Mouse (Mus musculus): ENCODE data around the gene Crtc2. TPM values are rescaled to one million over a fixed set of nuclear protein-coding genes. Genes with fewer than 3 reads are reported as not detected.
"Not testable (repeated sequence)": the region's sequence is repeated elsewhere in the genome, so short reads cannot be mapped to it uniquely, and the experiment has no call there.

The Crtc2 gene
- polyA plus RNA-seq, 1 experiment from 2014 or later: 9.8 TPM

DNA sequence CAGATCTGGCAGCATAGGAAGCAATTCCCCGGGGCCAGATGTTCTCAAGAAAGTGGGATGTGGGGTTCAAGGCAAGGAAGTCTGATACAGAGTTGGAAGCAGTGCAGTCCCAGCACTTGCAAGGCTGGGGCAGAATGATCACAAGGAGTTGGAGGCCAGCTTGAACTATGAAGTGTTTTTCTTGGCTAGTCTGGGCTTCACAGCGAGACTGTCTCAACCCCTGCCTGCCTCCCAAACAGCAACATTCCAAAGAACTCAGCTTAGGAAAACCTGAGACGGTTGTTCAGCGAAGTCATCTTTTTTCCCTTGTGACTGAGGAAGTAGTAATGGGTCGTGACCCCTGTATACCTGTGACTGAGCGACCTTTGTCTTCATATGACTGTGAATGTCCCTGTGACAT lies 3.2 kb upstream of the Crtc2 start:
- ATAC-seq (ENCODE audit: low FRiP score) (no peak), DNase-seq (ENCODE audit: low spot score) (no peak)
- Histone ChIP-seq H3K27ac (ENCODE audit: low read depth, low read length) (no peak overlapping the region), H3K27me3 (ENCODE audit: control insufficient read depth, insufficient read depth, low read length) (no peaks in the 10 kb centered on the region), H3K36me3 (ENCODE audit: control insufficient read depth, insufficient read depth, low read length) (no peaks in the 10 kb centered on the region), H3K4me3 (ENCODE audit: low read depth, low read length) (no peak overlapping the region), H3K9ac (ENCODE audit: low read depth, low read length) (no peak overlapping the region), H3K4me2 (replicated peaks; ENCODE audit: low read depth, low read length) (no peak overlapping the region), H3K9me3 (ENCODE audit: control insufficient read depth, low read length) (no peaks in the 10 kb centered on the region), H3K4me1 (replicated peaks; ENCODE audit: control insufficient read depth, insufficient read depth, low read length) (peaks cover 11% of the 10 kb centered on the region)
- 90% methylated on average over 6 of the region's 6 CpGs for WGBS

DNA sequence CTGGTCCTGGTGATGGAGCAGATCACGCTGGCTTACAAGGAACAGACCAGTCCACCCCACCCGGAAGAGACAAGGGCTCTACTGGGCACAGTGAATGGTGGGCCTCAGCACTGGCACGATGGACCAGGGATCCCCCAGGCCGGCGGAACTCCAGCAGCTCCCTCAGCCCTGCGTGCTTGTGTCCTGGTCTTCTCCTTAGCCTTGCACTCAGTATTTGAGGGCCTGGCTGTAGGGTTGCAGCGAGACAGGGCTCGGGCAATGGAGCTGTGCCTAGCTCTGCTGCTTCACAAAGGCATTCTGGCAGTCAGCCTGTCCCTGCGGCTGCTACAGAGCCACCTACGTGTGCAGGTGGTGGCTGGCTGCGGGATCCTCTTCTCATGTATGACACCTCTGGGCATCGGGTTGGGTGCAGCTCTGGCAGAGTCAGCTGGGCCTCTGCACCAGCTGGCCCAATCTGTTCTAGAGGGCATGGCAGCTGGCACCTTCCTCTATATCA lies 2.2 kb upstream of the Crtc2 start:
- H3K27ac ChIP-seq (ENCODE audit: low read depth, low read length); H3K4me2 ChIP-seq (replicated peaks; ENCODE audit: low read depth, low read length); H3K9me3 ChIP-seq (ENCODE audit: control insufficient read depth, low read length); H3K4me3 ChIP-seq (ENCODE audit: low read depth, low read length); H3K27me3 ChIP-seq (ENCODE audit: control insufficient read depth, insufficient read depth, low read length); DNase-seq (ENCODE audit: low spot score); ATAC-seq (ENCODE audit: low FRiP score); H3K36me3 ChIP-seq (ENCODE audit: control insufficient read depth, insufficient read depth, low read length); H3K9ac ChIP-seq (ENCODE audit: low read depth, low read length): not testable (repeated sequence)
- 92% methylated on average over 10 of the region's 12 CpGs for WGBS
- peaks cover 11% of the 10 kb centered on the region for H3K4me1 ChIP-seq (replicated peaks; ENCODE audit: control insufficient read depth, insufficient read depth, low read length)

DNA sequence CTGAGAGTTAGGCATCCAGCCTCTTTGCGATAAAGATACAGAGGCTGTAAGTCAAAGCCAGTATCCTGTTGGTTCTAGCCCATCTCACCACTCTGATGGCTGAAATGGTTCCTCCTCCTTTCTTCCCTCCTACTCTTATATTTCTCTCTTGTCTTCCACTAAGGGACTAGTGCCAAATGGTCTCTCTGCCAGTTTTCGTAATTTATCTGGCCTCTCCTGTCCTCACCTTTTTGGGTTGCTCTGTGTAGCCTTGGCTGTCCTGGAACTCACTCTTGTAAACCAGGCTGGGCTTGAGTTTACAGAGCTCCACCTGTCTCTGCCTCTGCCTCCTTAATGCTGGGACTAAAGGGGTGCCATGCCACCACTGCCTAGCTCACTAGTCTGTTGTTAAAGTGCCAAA lies 1.3 kb upstream of the Crtc2 start:
- 94% methylated on average over 2 of the region's 2 CpGs for WGBS
- H3K4me2 ChIP-seq (replicated peaks; ENCODE audit: low read depth, low read length); H3K27ac ChIP-seq (ENCODE audit: low read depth, low read length); H3K9ac ChIP-seq (ENCODE audit: low read depth, low read length); H3K4me1 ChIP-seq (replicated peaks; ENCODE audit: control insufficient read depth, insufficient read depth, low read length); DNase-seq (ENCODE audit: low spot score); ATAC-seq (ENCODE audit: low FRiP score); H3K36me3 ChIP-seq (ENCODE audit: control insufficient read depth, insufficient read depth, low read length); H3K27me3 ChIP-seq (ENCODE audit: control insufficient read depth, insufficient read depth, low read length); H3K4me3 ChIP-seq (ENCODE audit: low read depth, low read length); H3K9me3 ChIP-seq (ENCODE audit: control insufficient read depth, low read length): not testable (repeated sequence)

DNA sequence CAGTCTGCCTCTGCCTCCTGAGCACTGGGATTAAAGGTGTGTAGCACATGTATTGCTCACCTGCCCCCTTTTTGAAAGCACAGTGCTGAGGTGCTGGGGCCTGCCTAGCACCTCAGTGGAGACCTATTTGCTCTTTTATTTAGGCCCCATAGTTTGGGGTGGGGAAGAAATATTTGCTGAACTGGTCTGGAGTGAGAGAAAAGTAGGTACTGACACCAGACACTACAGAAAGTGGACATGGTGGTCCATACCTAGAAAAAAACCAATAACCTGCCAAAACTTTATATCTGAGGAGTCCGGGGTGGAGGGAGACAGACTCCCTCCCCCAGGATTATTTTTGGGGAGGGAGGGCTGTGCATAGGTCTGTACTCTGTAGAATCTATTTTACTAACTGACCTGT lies 789 bp upstream of the Crtc2 start:
- not testable (repeated sequence) for H3K9ac ChIP-seq (ENCODE audit: low read depth, low read length)
- 79% methylated on average over 1 of the region's 1 CpGs for WGBS

DNA sequence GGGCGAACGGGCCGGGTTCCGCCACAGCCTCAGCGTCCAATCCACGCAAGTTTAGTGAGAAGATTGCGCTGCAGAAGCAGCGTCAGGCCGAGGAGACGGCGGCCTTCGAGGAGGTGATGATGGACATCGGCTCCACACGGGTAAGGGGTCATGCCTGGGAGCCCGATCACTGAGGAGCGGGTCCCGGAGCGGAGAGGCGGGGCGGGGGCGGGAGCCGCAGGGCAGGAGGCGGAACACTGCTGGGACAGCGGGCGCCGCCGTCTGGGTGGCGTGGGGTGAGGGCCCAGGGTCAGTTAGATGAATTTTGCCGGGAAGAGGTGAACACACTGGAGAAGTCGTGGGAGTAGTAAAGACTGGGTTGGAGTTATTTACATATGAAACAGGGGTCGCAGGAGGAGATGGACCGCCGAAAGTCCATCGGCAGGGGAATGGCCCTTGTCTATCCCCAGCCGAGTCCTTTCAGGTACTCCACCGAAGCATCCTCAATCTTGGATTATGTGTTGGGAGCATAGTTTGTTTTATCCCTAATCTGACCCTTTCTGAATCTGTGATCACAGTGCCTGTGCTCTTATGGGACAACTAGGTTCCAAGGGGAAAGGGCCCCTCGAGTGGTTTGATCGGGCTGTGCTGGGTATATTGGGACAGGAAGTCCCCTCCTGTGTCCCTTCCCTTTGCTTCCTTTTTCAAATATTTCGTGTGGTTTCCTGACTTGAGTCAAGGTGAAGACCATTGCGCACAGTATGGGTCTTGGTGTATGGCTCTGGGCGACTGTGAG lies 643 bp downstream of the Crtc2 start:
- Histone ChIP-seq H3K27me3 (ENCODE audit: control insufficient read depth, insufficient read depth, low read length) (no peaks in the 10 kb centered on the region), H3K9ac (ENCODE audit: low read depth, low read length) (peak overlapping the region; percentile 71), H3K4me3 (ENCODE audit: low read depth, low read length) (peak overlapping the region; percentile 61), H3K9me3 (ENCODE audit: control insufficient read depth, low read length) (no peaks in the 10 kb centered on the region), H3K36me3 (ENCODE audit: control insufficient read depth, insufficient read depth, low read length) (0 out of 2 replicates have a peak, but pooled peaks cover 4% of the 10 kb centered on the region), H3K4me1 (replicated peaks; ENCODE audit: control insufficient read depth, insufficient read depth, low read length) (peaks cover 5% of the 10 kb centered on the region), H3K27ac (ENCODE audit: low read depth, low read length) (peak overlapping the region; percentile 75), H3K4me2 (replicated peaks; ENCODE audit: low read depth, low read length) (peak overlapping the region; percentile 71)
- WGBS: under 1% methylated on average over 41 of the region's 41 CpGs
- ATAC-seq (ENCODE audit: low FRiP score) (peak; percentile 80), DNase-seq (ENCODE audit: low spot score) (no peak)

More for the DNA sequence above, 789 bp upstream of the Crtc2 start:
- not testable (repeated sequence) for DNase-seq (ENCODE audit: low spot score); H3K27ac ChIP-seq (ENCODE audit: low read depth, low read length); H3K27me3 ChIP-seq (ENCODE audit: control insufficient read depth, insufficient read depth, low read length); ATAC-seq (ENCODE audit: low FRiP score); H3K36me3 ChIP-seq (ENCODE audit: control insufficient read depth, insufficient read depth, low read length); H3K4me2 ChIP-seq (replicated peaks; ENCODE audit: low read depth, low read length); H3K4me3 ChIP-seq (ENCODE audit: low read depth, low read length); H3K4me1 ChIP-seq (replicated peaks; ENCODE audit: control insufficient read depth, insufficient read depth, low read length); H3K9me3 ChIP-seq (ENCODE audit: control insufficient read depth, low read length)

DNA sequence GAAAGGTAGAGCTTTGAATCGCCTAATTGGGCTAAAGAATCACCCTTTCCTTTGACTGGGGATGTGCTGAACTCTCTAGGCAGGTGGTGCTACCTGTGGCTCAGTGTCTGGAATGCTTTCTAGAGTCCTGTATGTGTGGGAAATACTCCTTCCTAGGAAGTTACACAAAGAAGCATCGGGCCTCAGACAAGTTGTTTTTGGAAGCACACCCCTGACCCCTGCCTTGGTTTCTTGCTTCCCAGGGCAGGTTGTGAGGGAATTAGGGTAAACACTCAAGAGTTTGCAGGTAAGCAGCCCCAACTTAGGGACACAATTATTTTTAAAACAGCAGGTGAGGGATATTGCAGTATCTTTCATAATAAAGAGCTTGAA lies 1.2 kb downstream of the Crtc2 start:
- no peaks in the 10 kb centered on the region for H3K9me3 ChIP-seq (ENCODE audit: control insufficient read depth, low read length)
- H3K4me1 ChIP-seq (replicated peaks; ENCODE audit: control insufficient read depth, insufficient read depth, low read length): peaks cover 5% of the 10 kb centered on the region
- peaks cover 8% of the 10 kb centered on the region; the same call in 1 of the 2 replicates for H3K36me3 ChIP-seq (ENCODE audit: control insufficient read depth, insufficient read depth, low read length)
- DNase-seq (ENCODE audit: low spot score) (no peak), ATAC-seq (ENCODE audit: low FRiP score) (no peak)
- H3K9ac ChIP-seq (ENCODE audit: low read depth, low read length): peak overlapping the region; percentile 71
- H3K27me3 ChIP-seq (ENCODE audit: control insufficient read depth, insufficient read depth, low read length): no peaks in the 10 kb centered on the region
- peak overlapping the region; percentile 75; the same call in 1 of the 2 replicates for H3K27ac ChIP-seq (ENCODE audit: low read depth, low read length)
- 26% methylated on average over 2 of the region's 2 CpGs for WGBS
- peak overlapping the region; percentile 61 for H3K4me3 ChIP-seq (ENCODE audit: low read depth, low read length)
- H3K4me2 ChIP-seq (replicated peaks; ENCODE audit: low read depth, low read length): peak overlapping the region; percentile 71

DNA sequence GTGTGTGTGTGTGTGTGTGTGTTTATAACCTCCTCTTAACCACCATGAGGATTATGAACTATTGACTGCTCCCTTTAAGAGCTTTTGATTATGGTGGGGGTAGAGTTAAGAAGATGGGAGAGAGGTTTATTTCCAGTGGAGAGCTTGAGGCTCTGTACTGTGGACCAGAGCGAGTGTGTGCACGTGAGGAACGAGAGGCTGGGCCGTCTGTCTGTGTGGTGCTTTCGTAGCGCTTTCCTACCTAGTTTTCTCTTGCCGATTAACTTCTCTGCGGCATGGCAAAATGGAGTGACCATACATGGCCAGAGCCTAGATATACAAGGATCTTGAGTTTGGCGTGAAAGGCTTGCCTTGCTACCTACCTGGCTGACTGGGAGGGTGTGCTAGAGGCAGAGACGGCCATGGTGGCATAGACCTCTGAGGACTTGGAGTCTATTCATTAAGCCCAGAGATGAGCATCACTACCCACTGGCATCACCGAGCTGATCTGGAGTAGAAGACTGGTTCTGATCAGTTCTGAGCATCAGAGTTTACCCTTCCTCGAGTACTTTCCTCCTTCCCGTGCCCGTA lies 1.9 kb downstream of the Crtc2 start:
- Histone ChIP-seq H3K4me3 (ENCODE audit: low read depth, low read length) (no peak overlapping the region), H3K9ac (ENCODE audit: low read depth, low read length) (no peak overlapping the region), H3K4me2 (replicated peaks; ENCODE audit: low read depth, low read length) (no peak overlapping the region)

DNA sequence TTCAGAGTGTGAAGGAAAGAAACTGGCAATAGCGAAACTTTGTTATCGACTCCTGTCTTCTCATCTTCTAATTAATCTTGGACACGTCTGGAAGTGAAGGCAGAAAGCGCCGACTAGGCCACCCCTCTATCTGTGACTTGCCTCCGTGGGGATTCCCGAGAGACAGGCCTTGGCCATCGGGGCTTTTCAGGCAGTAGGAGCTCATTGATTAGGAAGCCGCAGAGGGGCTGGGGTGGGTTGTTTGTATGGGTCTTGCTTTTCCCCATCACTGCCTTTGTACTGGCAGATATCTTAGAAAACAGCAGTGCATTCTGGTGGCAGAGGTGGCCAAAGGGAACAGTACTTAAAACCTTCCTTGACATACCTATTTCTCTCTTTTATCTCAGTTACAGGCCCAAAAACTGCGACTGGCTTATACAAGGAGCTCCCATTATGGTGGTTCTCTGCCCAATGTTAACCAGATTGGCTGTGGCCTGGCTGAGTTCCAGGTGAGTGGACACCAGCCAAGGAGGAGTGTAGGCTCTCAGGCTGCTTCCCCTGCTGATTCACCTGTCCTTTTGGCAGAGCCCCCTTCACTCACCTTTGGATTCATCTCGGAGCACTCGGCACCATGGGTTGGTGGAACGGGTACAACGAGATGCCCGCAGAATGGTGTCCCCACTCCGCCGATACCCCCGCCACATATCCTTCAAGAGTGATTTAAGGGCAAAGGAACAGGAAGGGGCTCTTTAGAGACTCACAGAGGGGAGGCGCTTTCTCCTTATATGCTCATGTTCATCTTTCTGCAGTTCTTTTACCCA lies 3.0 kb downstream of the Crtc2 start:
- peaks cover 10% of the 10 kb centered on the region; the same call in 1 of the 2 replicates for H3K36me3 ChIP-seq (ENCODE audit: control insufficient read depth, insufficient read depth, low read length)
- H3K9ac ChIP-seq (ENCODE audit: low read depth, low read length): no peak overlapping the region
- 92% methylated on average over 19 of the region's 19 CpGs for WGBS

More for the DNA sequence above, 1.9 kb downstream of the Crtc2 start:
- no peak overlapping the region for H3K27ac ChIP-seq (ENCODE audit: low read depth, low read length)
- H3K36me3 ChIP-seq (ENCODE audit: control insufficient read depth, insufficient read depth, low read length): peaks cover 10% of the 10 kb centered on the region; the same call in 1 of the 2 replicates
- H3K27me3 ChIP-seq (ENCODE audit: control insufficient read depth, insufficient read depth, low read length): no peaks in the 10 kb centered on the region
- H3K9me3 ChIP-seq (ENCODE audit: control insufficient read depth, low read length): no peaks in the 10 kb centered on the region
- peaks cover 5% of the 10 kb centered on the region for H3K4me1 ChIP-seq (replicated peaks; ENCODE audit: control insufficient read depth, insufficient read depth, low read length)
- ATAC-seq (ENCODE audit: low FRiP score) (no peak), DNase-seq (ENCODE audit: low spot score) (no peak)
- WGBS: 93% methylated on average over 14 of the region's 14 CpGs

More for the DNA sequence above, 3.0 kb downstream of the Crtc2 start:
- Histone ChIP-seq H3K9me3 (ENCODE audit: control insufficient read depth, low read length) (no peaks in the 10 kb centered on the region), H3K4me1 (replicated peaks; ENCODE audit: control insufficient read depth, insufficient read depth, low read length) (peaks cover 5% of the 10 kb centered on the region), H3K27me3 (ENCODE audit: control insufficient read depth, insufficient read depth, low read length) (no peaks in the 10 kb centered on the region), H3K4me2 (replicated peaks; ENCODE audit: low read depth, low read length) (no peak overlapping the region), H3K27ac (ENCODE audit: low read depth, low read length) (no peak overlapping the region), H3K4me3 (ENCODE audit: low read depth, low read length) (no peak overlapping the region)
- DNase-seq (ENCODE audit: low spot score) (no peak), ATAC-seq (ENCODE audit: low FRiP score) (no peak)

Measured in hindbrain, embryonic 11.5 days (tissue).